Mouse (Mus musculus) thymus, postnatal 10 days (tissue): Measurements from ENCODE around the gene Lhfpl2.
"Not testable (repeated sequence)": the region's sequence is repeated elsewhere in the genome, so short reads cannot be mapped to it uniquely, and the experiment has no call there.

ENCODE experiments used
- DNase-seq, 2 experiments: peaks; one replicate each; pipeline ENCODE4 v3.0.0; 2021; ENCODE audit warnings: low spot score in 2 of 2

The Lhfpl2 gene

GRCm38 (mm10) chr13:94057563-94058560, at the start of gene Lhfpl2:
Gene Lhfpl2, plus strand, starts transcription at chr13:94057796.
- peak in 1 of 2 experiments; percentile 13 for DNase-seq

GRCm38 (mm10) chr13:94011996-94012575, 45.5 kb upstream of the Lhfpl2 start:
- no peak for DNase-seq

- DNase-seq = no peak
Observed at GRCm38 (mm10) chr13:94013986-94014385, 43.6 kb upstream of the Lhfpl2 start.

- not testable (repeated sequence) for DNase-seq
Observed at GRCm38 (mm10) chr13:94024575-94024974, 33.0 kb upstream of the Lhfpl2 start.

- DNase-seq = no peak
Observed at GRCm38 (mm10) chr13:94029147-94029546, 28.4 kb upstream of the Lhfpl2 start.

GRCm38 (mm10) chr13:94030551-94030950, 27.0 kb upstream of the Lhfpl2 start:
- no peak for DNase-seq

- no peak for DNase-seq
Observed at GRCm38 (mm10) chr13:94037313-94038051, 20.1 kb upstream of the Lhfpl2 start.

GRCm38 (mm10) chr13:94038052-94038340, 19.6 kb upstream of the Lhfpl2 start:
- no peak for DNase-seq

- no peak for DNase-seq
Observed at GRCm38 (mm10) chr13:94050036-94050435, 7.6 kb upstream of the Lhfpl2 start.

- no peak for DNase-seq
Observed at GRCm38 (mm10) chr13:94050782-94051181, 6.8 kb upstream of the Lhfpl2 start.

GRCm38 (mm10) chr13:94057036-94057562, 497 bp upstream of the Lhfpl2 start:
- no peak for DNase-seq

- no peak for DNase-seq
Observed at GRCm38 (mm10) chr13:94058642-94059222, 1.1 kb downstream of the Lhfpl2 start.

- no peak for DNase-seq
Observed at GRCm38 (mm10) chr13:94059373-94059772, 1.8 kb downstream of the Lhfpl2 start.

GRCm38 (mm10) chr13:94059778-94060177, 2.2 kb downstream of the Lhfpl2 start:
- peak; percentile 16 to 41 for DNase-seq

GRCm38 (mm10) chr13:94060461-94060860, 2.9 kb downstream of the Lhfpl2 start:
- no peak for DNase-seq

GRCm38 (mm10) chr13:94061256-94061877, 3.8 kb downstream of the Lhfpl2 start:
- no peak for DNase-seq

- no peak for DNase-seq
Observed at GRCm38 (mm10) chr13:94062349-94063111, 4.9 kb downstream of the Lhfpl2 start.

GRCm38 (mm10) chr13:94063156-94063555, 5.6 kb downstream of the Lhfpl2 start:
- peak in 1 of 2 experiments; percentile 22 for DNase-seq

- no peak for DNase-seq
Observed at GRCm38 (mm10) chr13:94064571-94064970, 7.0 kb downstream of the Lhfpl2 start.

- no peak for DNase-seq
Observed at GRCm38 (mm10) chr13:94065276-94066050, 7.9 kb downstream of the Lhfpl2 start.
